Mouse (Mus musculus) hindbrain, embryonic 13.5 days (tissue): ENCODE data around the gene Fanca. TPM values are rescaled to one million over a fixed set of nuclear protein-coding genes. Genes with fewer than 3 reads are reported as not detected.

Source experiments
- ATAC-seq: fragments of 200-750 bp; cut with Nextera tagmentation; 2 replicates; pipeline ENCODE4 v1.8.0; 2017; ENCODE audit warnings: moderate TSS enrichment; ENCODE audit not compliant: low FRiP score
- H3K27ac ChIP-seq: fragments of 300-500 bp; sonication (generic); 2 replicates; pipeline ENCODE4 v1.5.1; 2015; ENCODE audit warnings: inconsistent platforms, mild to moderate bottlenecking, moderate library complexity
- H3K27me3 ChIP-seq: fragments of 300-500 bp; sonication (generic); 2 replicates; pipeline ENCODE4 v1.6.1; 2015; ENCODE audit warnings: mild to moderate bottlenecking, inconsistent platforms
- H3K36me3 ChIP-seq: fragments of 300-500 bp; sonication (generic); 2 replicates; pipeline ENCODE4 v1.6.1; 2015; ENCODE audit warnings: mild to moderate bottlenecking, inconsistent platforms
- H3K4me1 ChIP-seq: fragments of 300-500 bp; sonication (generic); replicated peaks from 2 replicates; pipeline ENCODE4 v1.6.1; 2015; ENCODE audit warnings: inconsistent platforms
- H3K4me2 ChIP-seq: fragments of 300-500 bp; sonication (generic); 2 replicates; pipeline ENCODE4 v1.6.1; 2015; ENCODE audit warnings: inconsistent platforms, mild to moderate bottlenecking, moderate library complexity
- H3K4me3 ChIP-seq: fragments of 300-500 bp; sonication (generic); 2 replicates; pipeline ENCODE4 v1.5.1; 2015; ENCODE audit warnings: mild to moderate bottlenecking, inconsistent platforms
- H3K9ac ChIP-seq: fragments of 300-500 bp; sonication (generic); 2 replicates; pipeline ENCODE4 v1.6.1; 2015; ENCODE audit warnings: mild to moderate bottlenecking, inconsistent platforms
- H3K9me3 ChIP-seq: fragments of 300-500 bp; sonication (generic); 2 replicates; pipeline ENCODE4 v1.6.1; 2016; ENCODE audit warnings: inconsistent platforms
- WGBS: fragments of 180-500 bp; shearing (Covaris S2); methylation state at CpG from one replicate; pipeline ENCODE4 v1.1.7; 2015; 5-methylcytosine and 5-hydroxymethylcytosine counted together
- polyA plus RNA-seq: library from polyadenylated mRNA; unstranded; fragments of >200 nt; fragmentation: Nextera tagmentation; extraction: Ambion mirVana; gene quantifications from 2 replicates; pipeline ENCODE4 v1.2.1, GENCODE M21; 2015

The Fanca gene
- 7.8 and 11.1 TPM in 2 replicates for polyA plus RNA-seq

GRCm38 (mm10) chr8:123318467-123318911 is at the start of gene Fanca:
TSS of gene Fanca (minus strand) at chr8:123318576.
- no peak within 1 kb of the TSS for H3K27ac ChIP-seq

GRCm38 (mm10) chr8:123361082-123361739 is 42.8 kb upstream of the Fanca start:
- peaks cover 92% of the 10 kb centered on the region for H3K36me3 ChIP-seq

More at GRCm38 (mm10) chr8:123318467-123318911, at the start of gene Fanca:
- H3K4me2 ChIP-seq, result peak within 1 kb of the TSS; percentile 83
- no peaks in the 10 kb centered on the region for H3K27me3 ChIP-seq
- no peaks in the 10 kb centered on the region for H3K9me3 ChIP-seq
- H3K4me1 ChIP-seq, result peaks cover 13% of the 10 kb centered on the region
- no peaks in the 10 kb centered on the region for H3K36me3 ChIP-seq
- ATAC-seq, result peak; percentile 98
- H3K4me3 ChIP-seq, result peak within 1 kb of the TSS; percentile 53
- under 1% methylated on average over 24 of the region's 24 CpGs for WGBS
- H3K9ac ChIP-seq, result peak within 1 kb of the TSS; percentile 69

GRCm38 (mm10) chr8:123353216-123353615 is 34.8 kb upstream of the Fanca start:
- Histone ChIP-seq H3K27me3 (no peaks in the 10 kb centered on the region), H3K4me3 (no peak overlapping the region), H3K4me2 (no peak overlapping the region), H3K9ac (no peak overlapping the region), H3K36me3 (peaks cover 45% of the 10 kb centered on the region), H3K9me3 (no peaks in the 10 kb centered on the region), H3K4me1 (peaks cover 20% of the 10 kb centered on the region; the same call in 1 of the 2 replicates), H3K27ac (no peak overlapping the region)
- 45% methylated on average over 11 of the region's 11 CpGs for WGBS
- ATAC-seq, result no peak

More at GRCm38 (mm10) chr8:123361082-123361739, 42.8 kb upstream of the Fanca start:
- Histone ChIP-seq H3K27ac (peak overlapping the region; percentile 78), H3K4me1 (no peaks in the 10 kb centered on the region), H3K9ac (0 out of 2 replicates have a peak overlapping the region, but pooled peaks have one; percentile 24), H3K4me2 (no peak overlapping the region), H3K4me3 (no peak overlapping the region), H3K9me3 (no peaks in the 10 kb centered on the region), H3K27me3 (no peaks in the 10 kb centered on the region)
- ATAC-seq, result peak; percentile 61; the same call in 1 of the 2 replicates
- WGBS, result 43% methylated on average over 12 of the region's 12 CpGs

DNA sequence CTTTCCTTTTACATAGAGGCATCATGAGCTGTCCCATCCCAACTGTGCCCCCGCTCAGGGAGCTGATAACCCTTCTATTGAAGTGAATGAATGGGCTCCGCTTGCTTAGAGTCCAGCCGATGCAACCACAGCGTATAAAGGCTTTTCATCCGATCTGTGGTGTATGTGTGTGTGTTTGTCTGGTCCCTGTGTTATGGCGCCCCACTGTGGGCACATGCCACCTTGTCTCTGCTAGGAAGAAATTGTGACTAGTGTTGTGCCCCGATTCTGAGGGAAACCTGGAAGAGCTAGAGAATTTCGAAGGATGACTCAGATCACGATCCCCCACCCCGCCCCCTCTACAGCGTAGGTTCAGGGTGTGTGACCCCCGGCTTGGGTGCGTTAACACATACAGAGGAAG is 34.4 kb upstream of the Fanca start:
- Histone ChIP-seq H3K27me3 (no peaks in the 10 kb centered on the region), H3K9ac (peak overlapping the region; percentile 35; the same call in 1 of the 2 replicates), H3K27ac (no peak overlapping the region), H3K36me3 (peaks cover 46% of the 10 kb centered on the region), H3K4me2 (no peak overlapping the region), H3K4me1 (peaks cover 23% of the 10 kb centered on the region; the same call in 1 of the 2 replicates), H3K4me3 (no peak overlapping the region), H3K9me3 (no peaks in the 10 kb centered on the region)
- WGBS, result 51% methylated on average over 13 of the region's 13 CpGs
- ATAC-seq, result no peak

DNA sequence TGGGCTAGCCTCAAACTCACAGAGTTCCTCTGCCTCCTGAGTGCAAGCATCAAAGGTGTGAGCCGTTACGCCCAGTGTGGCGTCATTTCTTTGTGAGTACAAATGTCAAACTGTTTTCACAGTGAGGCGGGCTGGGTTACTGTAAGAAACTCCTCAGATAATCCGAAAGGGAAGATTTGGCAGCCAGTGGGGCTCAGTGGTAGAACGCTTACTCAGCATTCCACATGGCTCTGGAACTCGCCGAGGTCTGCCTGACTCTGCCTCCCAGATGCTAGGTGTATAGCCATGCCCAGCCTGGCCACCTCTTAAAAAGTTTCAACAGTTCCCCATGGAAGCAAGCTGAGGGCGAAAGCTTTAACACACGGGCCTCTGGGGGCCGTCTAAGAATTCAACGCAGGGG is 33.7 kb upstream of the Fanca start:
- Histone ChIP-seq H3K9ac (0 out of 2 replicates have a peak overlapping the region, but pooled peaks have one; percentile 35), H3K36me3 (peaks cover 42% of the 10 kb centered on the region), H3K4me2 (no peak overlapping the region), H3K4me1 (peaks cover 23% of the 10 kb centered on the region; the same call in 1 of the 2 replicates), H3K9me3 (no peaks in the 10 kb centered on the region), H3K27me3 (no peaks in the 10 kb centered on the region), H3K4me3 (no peak overlapping the region), H3K27ac (no peak overlapping the region)
- no peak for ATAC-seq
- WGBS, result 88% methylated on average over 12 of the region's 12 CpGs

DNA sequence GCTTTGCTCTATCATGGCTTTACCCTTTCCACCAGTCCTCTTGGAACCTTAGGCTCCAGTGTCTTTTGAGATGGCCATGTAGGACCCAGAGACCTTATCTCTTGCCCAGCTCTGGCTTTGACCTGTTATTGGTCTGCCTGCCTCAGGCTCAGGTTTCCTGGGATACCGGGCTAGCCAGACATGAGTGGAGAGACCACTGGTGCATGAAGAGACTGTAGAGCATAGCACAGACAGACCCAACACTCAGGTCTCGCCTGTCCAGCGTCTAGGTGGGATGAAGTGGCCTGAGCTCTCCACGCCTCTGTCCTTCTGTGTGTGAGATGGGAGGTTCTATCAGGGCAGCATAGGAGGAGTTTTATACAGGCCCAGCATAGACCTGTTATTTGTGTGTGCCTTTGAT is 30.7 kb upstream of the Fanca start:
- no peak for ATAC-seq
- Histone ChIP-seq H3K27me3 (no peaks in the 10 kb centered on the region), H3K36me3 (peaks cover 28% of the 10 kb centered on the region), H3K9ac (no peak overlapping the region), H3K4me3 (no peak overlapping the region), H3K9me3 (no peaks in the 10 kb centered on the region), H3K4me2 (no peak overlapping the region), H3K27ac (peak overlapping the region; percentile 12; the same call in 1 of the 2 replicates), H3K4me1 (peaks cover 23% of the 10 kb centered on the region; the same call in 1 of the 2 replicates)
- WGBS, result 85% methylated on average over 4 of the region's 4 CpGs

- Histone ChIP-seq H3K9ac (no peak overlapping the region), H3K27ac (peak overlapping the region; percentile 12; the same call in 1 of the 2 replicates), H3K4me2 (no peak overlapping the region), H3K36me3 (peaks cover 28% of the 10 kb centered on the region), H3K9me3 (no peaks in the 10 kb centered on the region), H3K4me1 (peaks cover 24% of the 10 kb centered on the region; the same call in 1 of the 2 replicates), H3K4me3 (no peak overlapping the region), H3K27me3 (no peaks in the 10 kb centered on the region)
- WGBS, result 56% methylated on average over 9 of the region's 9 CpGs
- no peak for ATAC-seq
Measured at GRCm38 (mm10) chr8:123348237-123348843, 30.0 kb upstream of the Fanca start.

- 91% methylated on average over 2 of the region's 2 CpGs for WGBS
- peaks cover 28% of the 10 kb centered on the region for H3K36me3 ChIP-seq
- H3K4me1 ChIP-seq, result peaks cover 20% of the 10 kb centered on the region; the same call in 1 of the 2 replicates
- no peaks in the 10 kb centered on the region for H3K27me3 ChIP-seq
- no peak overlapping the region for H3K4me2 ChIP-seq
- H3K9ac ChIP-seq, result no peak overlapping the region
- H3K4me3 ChIP-seq, result no peak overlapping the region
- ATAC-seq, result no peak
- H3K27ac ChIP-seq, result no peak overlapping the region
- H3K9me3 ChIP-seq, result no peaks in the 10 kb centered on the region
Measured at GRCm38 (mm10) chr8:123347293-123347692, 28.9 kb upstream of the Fanca start.

DNA sequence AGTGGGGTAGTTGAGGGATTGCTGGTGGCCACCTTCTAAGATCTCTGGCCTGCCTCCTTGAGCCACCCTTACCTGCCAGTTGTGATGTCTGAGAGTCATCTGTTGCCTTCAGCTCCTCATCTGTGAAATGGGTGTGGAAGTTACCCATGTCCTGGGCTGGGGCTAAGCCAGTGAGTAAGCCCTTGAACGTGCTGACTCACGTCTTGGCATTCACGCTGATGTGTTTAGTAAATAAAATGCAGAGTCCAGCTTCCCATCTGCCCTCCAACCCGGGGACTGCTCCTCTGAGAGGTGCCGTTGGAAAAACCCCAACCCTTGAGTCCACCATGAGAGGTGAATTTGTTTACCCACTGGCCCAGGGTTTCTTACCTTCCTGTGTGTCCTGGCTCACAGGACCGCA is 27.5 kb upstream of the Fanca start:
- no peaks in the 10 kb centered on the region for H3K27me3 ChIP-seq
- no peak overlapping the region for H3K27ac ChIP-seq
- peaks cover 36% of the 10 kb centered on the region for H3K36me3 ChIP-seq
- no peak overlapping the region for H3K4me2 ChIP-seq
- H3K4me3 ChIP-seq, result no peak overlapping the region
- H3K4me1 ChIP-seq, result peaks cover 19% of the 10 kb centered on the region; the same call in 1 of the 2 replicates
- no peaks in the 10 kb centered on the region for H3K9me3 ChIP-seq
- 89% methylated on average over 6 of the region's 6 CpGs for WGBS
- ATAC-seq, result no peak
- no peak overlapping the region for H3K9ac ChIP-seq

- WGBS, result 85% methylated on average over 8 of the region's 8 CpGs
- Histone ChIP-seq H3K4me2 (no peak overlapping the region), H3K9ac (no peak overlapping the region), H3K27me3 (no peaks in the 10 kb centered on the region), H3K36me3 (peaks cover 33% of the 10 kb centered on the region), H3K27ac (no peak overlapping the region), H3K9me3 (no peaks in the 10 kb centered on the region), H3K4me3 (no peak overlapping the region), H3K4me1 (peaks cover 19% of the 10 kb centered on the region; the same call in 1 of the 2 replicates)
- ATAC-seq, result no peak
Measured at GRCm38 (mm10) chr8:123345135-123345534, 26.8 kb upstream of the Fanca start.

DNA sequence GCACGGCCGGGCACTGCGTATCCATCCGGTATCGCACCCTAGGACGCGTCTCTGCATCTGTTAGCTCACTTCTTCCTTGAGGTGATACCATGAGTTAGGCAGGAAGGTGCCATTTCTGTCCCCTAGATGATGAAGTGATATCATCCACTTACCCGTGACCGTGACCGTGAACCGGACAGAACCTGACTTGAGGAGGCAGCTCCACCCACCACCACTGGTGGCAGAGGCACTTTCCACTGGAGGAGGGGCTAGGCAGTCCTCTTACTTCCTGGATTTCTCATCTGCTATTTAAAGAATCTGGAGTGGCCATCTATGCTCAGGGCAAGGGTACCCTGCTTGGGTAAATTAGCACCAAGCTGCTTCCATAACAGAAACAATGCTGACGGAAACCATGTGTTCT is 25.0 kb upstream of the Fanca start:
- no peaks in the 10 kb centered on the region for H3K9me3 ChIP-seq
- no peak overlapping the region for H3K4me2 ChIP-seq
- peaks cover 11% of the 10 kb centered on the region; the same call in 1 of the 2 replicates for H3K4me1 ChIP-seq
- H3K36me3 ChIP-seq, result peaks cover 27% of the 10 kb centered on the region
- ATAC-seq, result no peak
- no peak overlapping the region for H3K9ac ChIP-seq
- 93% methylated on average over 12 of the region's 12 CpGs for WGBS
- H3K27ac ChIP-seq, result no peak overlapping the region
- no peak overlapping the region for H3K4me3 ChIP-seq
- no peaks in the 10 kb centered on the region for H3K27me3 ChIP-seq

- no peak overlapping the region for H3K4me2 ChIP-seq
- no peaks in the 10 kb centered on the region for H3K27me3 ChIP-seq
- H3K9me3 ChIP-seq, result no peaks in the 10 kb centered on the region
- WGBS, result 79% methylated on average over 7 of the region's 7 CpGs
- H3K4me1 ChIP-seq, result 0 out of 2 replicates have a peak, but pooled peaks cover 7% of the 10 kb centered on the region
- no peak overlapping the region for H3K4me3 ChIP-seq
- ATAC-seq, result no peak
- H3K9ac ChIP-seq, result no peak overlapping the region
- peaks cover 22% of the 10 kb centered on the region for H3K36me3 ChIP-seq
- no peak overlapping the region for H3K27ac ChIP-seq
Measured at GRCm38 (mm10) chr8:123342911-123343310, 24.5 kb upstream of the Fanca start.
